Mouse (Mus musculus) liver, embryonic 12.5 days (tissue): ENCODE data around the gene Ammecr1. TPM values are rescaled to one million over a fixed set of nuclear protein-coding genes. Genes with fewer than 3 reads are reported as not detected.
A peak's percentile ranks its signal among the peaks of the same experiment; 100 is the strongest.

Source experiments
- ATAC-seq: fragments of 200-750 bp; cut with Nextera tagmentation; 2 replicates; pipeline ENCODE4 v1.8.0; 2017; ENCODE audit warnings: moderate number of reproducible peaks, mild to moderate bottlenecking, moderate library complexity
- H3K27ac ChIP-seq: fragments of 300-500 bp; sonication (generic); 2 replicates; pipeline ENCODE4 v1.5.1; 2016; ENCODE audit warnings: mild to moderate bottlenecking
- H3K27me3 ChIP-seq: fragments of 300-500 bp; sonication (generic); replicated peaks from 2 replicates; pipeline ENCODE4 v1.6.1; 2016; ENCODE audit warnings: mild to moderate bottlenecking, moderate library complexity
- H3K36me3 ChIP-seq: fragments of 300-500 bp; sonication (generic); 2 replicates; pipeline ENCODE4 v1.6.1; 2016; ENCODE audit warnings: mild to moderate bottlenecking, moderate library complexity
- H3K4me1 ChIP-seq: fragments of 300-500 bp; sonication (generic); 2 replicates; pipeline ENCODE4 v1.6.1; 2016
- H3K4me2 ChIP-seq: fragments of 300-500 bp; sonication (generic); 2 replicates; pipeline ENCODE4 v1.6.1; 2016; ENCODE audit warnings: mild to moderate bottlenecking, moderate library complexity
- H3K4me3 ChIP-seq: fragments of 300-500 bp; sonication (generic); 2 replicates; pipeline ENCODE4 v1.5.1; 2016; ENCODE audit warnings: mild to moderate bottlenecking, moderate library complexity
- H3K9ac ChIP-seq: fragments of 300-500 bp; sonication (generic); 2 replicates; pipeline ENCODE4 v1.6.1; 2016; ENCODE audit warnings: mild to moderate bottlenecking, moderate library complexity
- H3K9me3 ChIP-seq: fragments of 300-500 bp; sonication (generic); replicated peaks from 2 replicates; pipeline ENCODE4 v1.6.1; 2016; ENCODE audit warnings: mild to moderate bottlenecking, moderate library complexity
- WGBS: fragments of 180-500 bp; shearing (Covaris S2); methylation state at CpG from one replicate; pipeline ENCODE4 v1.1.7; 2016; ENCODE audit not compliant: insufficient replicate concordance; 5-methylcytosine and 5-hydroxymethylcytosine counted together
- polyA plus RNA-seq: library from polyadenylated mRNA; unstranded; fragments of >200 nt; fragmentation: Nextera tagmentation; extraction: Ambion mirVana; gene quantifications from 2 replicates; pipeline ENCODE4 v1.2.1, GENCODE M21; 2016

The Ammecr1 gene
- polyA plus RNA-seq, 1 experiment from 2014 or later: 22.5 TPM

- 70% methylated on average over 2 of the region's 2 CpGs for WGBS
- no peaks in the 10 kb centered on the region for H3K9me3 ChIP-seq
- H3K4me2 ChIP-seq: no peak overlapping the region
- peaks cover 36% of the 10 kb centered on the region for H3K36me3 ChIP-seq
- no peak overlapping the region for H3K9ac ChIP-seq
- no peak overlapping the region for H3K27ac ChIP-seq
- no peak overlapping the region for H3K4me3 ChIP-seq
- no peaks in the 10 kb centered on the region for H3K4me1 ChIP-seq
- ATAC-seq: no peak
- H3K27me3 ChIP-seq: no peaks in the 10 kb centered on the region
These were observed 127.7 kb downstream of the Ammecr1 start for GRCm38 (mm10) chrX:142838841-142839240.

GRCm38 (mm10) chrX:142837316-142837715 is 129.2 kb downstream of the Ammecr1 start:
- WGBS: 88% methylated on average over 3 of the region's 3 CpGs

GRCm38 (mm10) chrX:142836399-142836798 is 130.1 kb downstream of the Ammecr1 start:
- Histone ChIP-seq H3K4me2 (no peak overlapping the region), H3K36me3 (peaks cover 41% of the 10 kb centered on the region), H3K4me1 (no peaks in the 10 kb centered on the region), H3K4me3 (no peak overlapping the region), H3K27me3 (no peaks in the 10 kb centered on the region), H3K27ac (no peak overlapping the region), H3K9me3 (no peaks in the 10 kb centered on the region), H3K9ac (no peak overlapping the region)
- WGBS: 77% methylated on average over 7 of the region's 7 CpGs
- no peak for ATAC-seq

More at GRCm38 (mm10) chrX:142837316-142837715, 129.2 kb downstream of the Ammecr1 start:
- Histone ChIP-seq H3K4me1 (no peaks in the 10 kb centered on the region), H3K36me3 (peaks cover 45% of the 10 kb centered on the region), H3K4me3 (no peak overlapping the region), H3K9me3 (no peaks in the 10 kb centered on the region), H3K27me3 (no peaks in the 10 kb centered on the region), H3K4me2 (no peak overlapping the region), H3K9ac (no peak overlapping the region), H3K27ac (no peak overlapping the region)
- ATAC-seq: no peak

- Histone ChIP-seq H3K4me2 (no peak overlapping the region), H3K27me3 (no peaks in the 10 kb centered on the region), H3K9ac (no peak overlapping the region), H3K4me1 (peaks cover 7% of the 10 kb centered on the region; the same call in 1 of the 2 replicates), H3K4me3 (no peak overlapping the region), H3K9me3 (no peaks in the 10 kb centered on the region), H3K27ac (no peak overlapping the region), H3K36me3 (peaks cover 36% of the 10 kb centered on the region)
- 82% methylated on average over 6 of the region's 6 CpGs for WGBS
- ATAC-seq: no peak
These were observed 131.7 kb downstream of the Ammecr1 start for GRCm38 (mm10) chrX:142834807-142835206.

- Histone ChIP-seq H3K9me3 (no peaks in the 10 kb centered on the region), H3K4me3 (no peak overlapping the region), H3K4me2 (no peak overlapping the region), H3K27me3 (no peaks in the 10 kb centered on the region), H3K9ac (no peak overlapping the region), H3K36me3 (peaks cover 36% of the 10 kb centered on the region), H3K27ac (no peak overlapping the region), H3K4me1 (peaks cover 20% of the 10 kb centered on the region)
- no peak for ATAC-seq
- WGBS: 81% methylated on average over 13 of the region's 13 CpGs
These were observed 133.2 kb downstream of the Ammecr1 start for GRCm38 (mm10) chrX:142833164-142833796.

- WGBS: 69% methylated on average over 3 of the region's 3 CpGs
- peaks cover 20% of the 10 kb centered on the region for H3K4me1 ChIP-seq
- H3K9ac ChIP-seq: no peak overlapping the region
- H3K4me2 ChIP-seq: no peak overlapping the region
- peaks cover 36% of the 10 kb centered on the region for H3K36me3 ChIP-seq
- no peak overlapping the region for H3K4me3 ChIP-seq
- H3K27me3 ChIP-seq: no peaks in the 10 kb centered on the region; the same call in 1 of the 2 replicates
- no peak for ATAC-seq
- H3K9me3 ChIP-seq: no peaks in the 10 kb centered on the region
- H3K27ac ChIP-seq: no peak overlapping the region
These were observed 134.3 kb downstream of the Ammecr1 start for GRCm38 (mm10) chrX:142832221-142832620.

GRCm38 (mm10) chrX:142830572-142830971 is 136.0 kb downstream of the Ammecr1 start:
- Histone ChIP-seq H3K27ac (no peak overlapping the region), H3K27me3 (no peaks in the 10 kb centered on the region; the same call in 1 of the 2 replicates), H3K36me3 (peaks cover 27% of the 10 kb centered on the region), H3K4me2 (no peak overlapping the region), H3K9ac (no peak overlapping the region), H3K9me3 (no peaks in the 10 kb centered on the region), H3K4me3 (no peak overlapping the region), H3K4me1 (peaks cover 20% of the 10 kb centered on the region)
- ATAC-seq: peak; percentile 42; the same call in 1 of the 2 replicates
- 75% methylated on average over 6 of the region's 6 CpGs for WGBS

GRCm38 (mm10) chrX:142829866-142830470 is 136.6 kb downstream of the Ammecr1 start:
- no peak; the same call in 1 of the 2 replicates for ATAC-seq
- H3K4me1 ChIP-seq: peaks cover 20% of the 10 kb centered on the region
- no peak overlapping the region for H3K27ac ChIP-seq
- WGBS: 59% methylated on average over 11 of the region's 12 CpGs
- H3K36me3 ChIP-seq: peaks cover 21% of the 10 kb centered on the region
- no peak overlapping the region for H3K4me2 ChIP-seq
- H3K27me3 ChIP-seq: no peaks in the 10 kb centered on the region; the same call in 1 of the 2 replicates
- H3K9me3 ChIP-seq: no peaks in the 10 kb centered on the region
- no peak overlapping the region for H3K4me3 ChIP-seq
- no peak overlapping the region for H3K9ac ChIP-seq

- Histone ChIP-seq H3K9ac (no peak overlapping the region), H3K27me3 (no peaks in the 10 kb centered on the region; the same call in 1 of the 2 replicates), H3K36me3 (peaks cover 14% of the 10 kb centered on the region; the same call in 1 of the 2 replicates), H3K4me2 (no peak overlapping the region), H3K4me1 (peaks cover 20% of the 10 kb centered on the region), H3K27ac (no peak overlapping the region), H3K4me3 (no peak overlapping the region), H3K9me3 (no peaks in the 10 kb centered on the region)
- no peak for ATAC-seq
- 68% methylated on average over 2 of the region's 2 CpGs for WGBS
These were observed 137.3 kb downstream of the Ammecr1 start for GRCm38 (mm10) chrX:142829267-142829666.

GRCm38 (mm10) chrX:142828184-142828908 is 138.2 kb downstream of the Ammecr1 start:
- H3K9me3 ChIP-seq: no peaks in the 10 kb centered on the region
- no peak overlapping the region for H3K4me2 ChIP-seq
- H3K9ac ChIP-seq: no peak overlapping the region
- peaks cover 6% of the 10 kb centered on the region; the same call in 1 of the 2 replicates for H3K36me3 ChIP-seq
- no peak overlapping the region for H3K4me3 ChIP-seq
- ATAC-seq: no peak
- 70% methylated on average over 13 of the region's 13 CpGs for WGBS
- H3K27me3 ChIP-seq: no peaks in the 10 kb centered on the region; the same call in 1 of the 2 replicates
- no peak overlapping the region for H3K27ac ChIP-seq
- H3K4me1 ChIP-seq: peaks cover 24% of the 10 kb centered on the region

GRCm38 (mm10) chrX:142827644-142828043 is 138.9 kb downstream of the Ammecr1 start:
- Histone ChIP-seq H3K27me3 (no peaks in the 10 kb centered on the region; the same call in 1 of the 2 replicates), H3K4me1 (peaks cover 24% of the 10 kb centered on the region), H3K4me2 (no peak overlapping the region), H3K36me3 (no peaks in the 10 kb centered on the region; the same call in 1 of the 2 replicates), H3K9ac (no peak overlapping the region), H3K27ac (no peak overlapping the region), H3K9me3 (no peaks in the 10 kb centered on the region), H3K4me3 (no peak overlapping the region)
- WGBS: 32% methylated on average over 1 of the region's 1 CpGs
- ATAC-seq: no peak

- Histone ChIP-seq H3K27ac (no peak overlapping the region), H3K4me3 (no peak overlapping the region), H3K36me3 (peaks cover 3% of the 10 kb centered on the region; the same call in 1 of the 2 replicates), H3K9me3 (no peaks in the 10 kb centered on the region), H3K4me1 (peaks cover 22% of the 10 kb centered on the region), H3K27me3 (no peaks in the 10 kb centered on the region; the same call in 1 of the 2 replicates), H3K4me2 (no peak overlapping the region), H3K9ac (no peak overlapping the region)
- no peak for ATAC-seq
- WGBS: 54% methylated on average over 1 of the region's 1 CpGs
These were observed 141.2 kb downstream of the Ammecr1 start for GRCm38 (mm10) chrX:142825309-142825708.
